Mouse (Mus musculus) kidney, embryonic 16.5 days (tissue): Measurements from ENCODE around the gene Ccdc63. TPM values are rescaled to one million over a fixed set of nuclear protein-coding genes. Genes with fewer than 3 reads are reported as not detected.

Source experiments
- ATAC-seq: fragments of 200-750 bp; cut with Nextera tagmentation; 2 replicates; pipeline ENCODE4 v1.8.0; 2017; ENCODE audit warnings: moderate TSS enrichment; ENCODE audit not compliant: low FRiP score, low TSS enrichment
- H3K27ac ChIP-seq: fragments of 300-500 bp; sonication (generic); 2 replicates; pipeline ENCODE4 v1.5.1; 2014; ENCODE audit warnings: low read length
- H3K27me3 ChIP-seq: fragments of 300-500 bp; sonication (generic); 2 replicates; pipeline ENCODE4 v1.6.1; 2014; ENCODE audit warnings: low read length, control low read depth, mixed read lengths; ENCODE audit not compliant: insufficient read depth
- H3K36me3 ChIP-seq: fragments of 300-500 bp; sonication (generic); 2 replicates; pipeline ENCODE4 v1.6.1; 2014; ENCODE audit warnings: low read length, control low read depth, mixed read lengths; ENCODE audit not compliant: insufficient read depth
- H3K4me1 ChIP-seq: fragments of 300-500 bp; sonication (generic); 2 replicates; pipeline ENCODE4 v1.6.1; 2014; ENCODE audit warnings: low read length, control low read depth, mixed read lengths; ENCODE audit not compliant: insufficient read depth
- H3K4me2 ChIP-seq: fragments of 300-500 bp; sonication (generic); replicated peaks from 2 replicates; pipeline ENCODE4 v1.6.1; 2014; ENCODE audit warnings: low read depth, low read length
- H3K4me3 ChIP-seq: fragments of 300-500 bp; sonication (generic); 2 replicates; pipeline ENCODE4 v1.5.1; 2014; ENCODE audit warnings: mild to moderate bottlenecking, low read length
- H3K9ac ChIP-seq: fragments of 300-500 bp; sonication (generic); replicated peaks from 2 replicates; pipeline ENCODE4 v1.6.1; 2014; ENCODE audit warnings: low read length
- H3K9me3 ChIP-seq: fragments of 300-500 bp; sonication (generic); 2 replicates; pipeline ENCODE4 v1.6.1; 2016; ENCODE audit warnings: low read length, control low read depth
- WGBS: fragments of 180-500 bp; shearing (Covaris S2); extraction: QIAGEN DNeasy Blood & Tissue Kit; methylation state at CpG from one replicate; pipeline ENCODE4 v1.1.7; 2014; 5-methylcytosine and 5-hydroxymethylcytosine counted together
- polyA plus RNA-seq: library from polyadenylated mRNA; unstranded; fragments of >200 nt; fragmentation: Nextera tagmentation; extraction: Ambion mirVana; gene quantifications from 2 replicates; pipeline ENCODE4 v1.2.1, GENCODE M21; 2015

Gene Ccdc63
- polyA plus RNA-seq, 1 experiment from 2014 or later: not detected

DNA sequence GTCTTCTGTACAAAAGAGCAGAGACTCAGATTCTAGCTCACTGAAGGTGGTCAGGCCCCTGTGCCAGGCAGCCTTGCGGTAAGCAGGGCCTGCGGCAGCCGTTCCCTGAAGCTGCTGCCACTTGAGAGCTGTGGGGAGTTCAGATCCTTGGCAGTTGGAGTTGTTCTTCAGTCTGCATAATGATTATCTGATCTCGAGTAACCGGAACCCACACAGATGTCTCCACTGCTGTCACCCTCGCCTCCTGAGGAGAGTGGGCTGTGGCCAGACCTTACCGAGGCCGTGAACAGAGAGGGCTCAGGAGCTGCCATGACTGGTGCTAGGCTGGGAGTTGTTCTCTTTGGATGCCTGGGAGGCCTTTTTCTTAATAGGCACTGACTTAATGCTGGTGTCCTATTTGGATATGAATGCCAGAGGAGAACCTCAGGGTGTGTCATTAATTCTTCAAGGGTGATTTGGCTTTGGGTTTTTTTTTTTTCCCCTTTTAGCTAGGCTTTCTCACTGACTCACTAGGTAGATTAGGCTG is 26.1 kb upstream of the Ccdc63 start:
- WGBS: 42% methylated on average over 8 of the region's 8 CpGs
- no peak for ATAC-seq
- peaks cover 57% of the 10 kb centered on the region for H3K36me3 ChIP-seq
- no peaks in the 10 kb centered on the region for H3K9me3 ChIP-seq
- no peak overlapping the region for H3K27ac ChIP-seq
- no peaks in the 10 kb centered on the region for H3K27me3 ChIP-seq
- H3K4me3 ChIP-seq: no peak overlapping the region
- no peak overlapping the region for H3K9ac ChIP-seq
- H3K4me2 ChIP-seq: no peak overlapping the region
- H3K4me1 ChIP-seq: peaks cover 48% of the 10 kb centered on the region

DNA sequence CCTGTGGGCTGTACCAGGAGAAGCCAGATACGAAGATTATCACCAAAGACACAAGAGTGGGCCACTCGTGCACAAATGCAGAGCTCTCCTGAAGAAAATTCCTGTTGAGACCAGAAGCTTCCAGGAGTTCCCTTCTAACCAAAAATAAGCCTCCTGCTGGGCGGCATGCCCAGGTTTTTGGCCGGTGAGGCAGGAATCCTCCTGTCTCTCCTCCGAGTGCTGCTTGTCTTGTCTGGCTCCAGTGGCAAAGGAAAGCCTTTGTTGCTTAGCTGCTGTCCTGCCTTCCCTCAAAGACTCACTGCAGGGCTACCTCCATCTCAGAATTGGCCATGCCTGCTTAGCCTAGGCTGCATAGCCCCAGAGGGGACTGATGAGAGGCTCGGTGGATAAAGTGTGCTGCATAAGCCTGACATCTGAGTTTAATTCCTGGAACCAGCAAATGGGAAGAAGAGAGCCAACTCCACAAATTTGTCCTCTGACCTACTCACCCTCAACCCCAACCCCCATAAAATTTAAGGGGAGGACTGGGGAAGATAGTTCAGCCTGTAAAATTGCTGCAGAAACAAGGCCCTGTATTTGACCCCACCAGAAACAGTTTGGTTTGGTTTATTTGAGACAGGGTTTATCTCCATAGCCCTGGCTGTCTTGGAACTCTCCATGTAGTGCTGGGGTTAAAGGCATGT is 24.8 kb upstream of the Ccdc63 start:
- H3K36me3 ChIP-seq: peaks cover 50% of the 10 kb centered on the region
- H3K27ac ChIP-seq: peak overlapping the region; percentile 36
- H3K4me3 ChIP-seq: no peak overlapping the region
- ATAC-seq: no peak
- H3K4me1 ChIP-seq: peaks cover 62% of the 10 kb centered on the region
- 49% methylated on average over 6 of the region's 6 CpGs for WGBS
- peak overlapping the region; percentile 48 for H3K9ac ChIP-seq
- H3K9me3 ChIP-seq: no peaks in the 10 kb centered on the region
- no peak overlapping the region for H3K4me2 ChIP-seq
- H3K27me3 ChIP-seq: no peaks in the 10 kb centered on the region

DNA sequence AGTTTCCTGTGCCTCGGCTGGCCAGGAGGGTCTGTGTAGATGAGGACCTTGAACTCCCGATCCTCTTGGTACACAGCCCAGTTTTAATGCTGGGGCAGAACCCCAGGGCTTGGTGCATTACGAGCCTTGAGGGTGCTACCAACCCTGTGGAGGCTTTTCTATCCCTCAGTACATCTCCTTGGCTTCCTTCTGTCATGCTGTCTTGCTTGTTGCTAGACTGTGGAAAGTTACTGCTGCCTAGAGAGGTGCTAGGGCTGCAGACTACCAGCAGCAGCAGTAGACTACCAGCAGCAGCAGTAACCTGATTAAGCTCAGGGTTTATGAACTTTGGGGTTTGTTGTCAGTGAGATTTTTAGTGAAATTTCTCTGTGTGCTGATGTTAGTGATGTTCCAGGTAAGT is 23.4 kb upstream of the Ccdc63 start:
- Histone ChIP-seq H3K9me3 (no peaks in the 10 kb centered on the region), H3K4me2 (no peak overlapping the region), H3K9ac (no peak overlapping the region), H3K4me3 (no peak overlapping the region), H3K27ac (no peak overlapping the region), H3K36me3 (peaks cover 36% of the 10 kb centered on the region), H3K4me1 (peaks cover 73% of the 10 kb centered on the region), H3K27me3 (no peaks in the 10 kb centered on the region)
- 57% methylated on average over 3 of the region's 3 CpGs for WGBS
- no peak for ATAC-seq

DNA sequence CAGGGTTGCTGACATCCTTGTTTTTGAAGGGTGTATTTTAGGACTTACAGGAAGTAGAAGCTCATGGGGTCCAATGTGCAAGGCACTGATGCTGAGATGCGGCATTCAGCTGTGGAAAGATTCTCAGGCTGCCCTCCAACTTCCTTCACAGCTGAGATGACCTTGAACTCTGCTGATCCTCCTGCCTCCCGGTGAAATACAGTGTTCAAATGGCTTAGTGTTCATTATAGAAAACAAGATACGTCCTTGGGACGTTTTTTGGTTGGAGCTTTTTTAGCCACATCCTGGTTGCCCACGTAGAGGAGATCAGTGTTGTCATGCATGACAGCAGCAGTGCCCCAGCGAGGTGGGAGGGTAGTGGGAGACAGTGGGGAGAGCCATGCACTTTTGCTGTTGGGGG is 22.6 kb upstream of the Ccdc63 start:
- H3K4me3 ChIP-seq: no peak overlapping the region
- no peak overlapping the region for H3K27ac ChIP-seq
- WGBS: 16% methylated on average over 6 of the region's 6 CpGs
- no peak for ATAC-seq
- H3K9ac ChIP-seq: no peak overlapping the region; the same call in 1 of the 2 replicates
- H3K36me3 ChIP-seq: peaks cover 29% of the 10 kb centered on the region
- no peaks in the 10 kb centered on the region for H3K27me3 ChIP-seq
- no peaks in the 10 kb centered on the region for H3K9me3 ChIP-seq
- peak overlapping the region; percentile 20; the same call in 1 of the 2 replicates for H3K4me2 ChIP-seq
- peaks cover 73% of the 10 kb centered on the region for H3K4me1 ChIP-seq

DNA sequence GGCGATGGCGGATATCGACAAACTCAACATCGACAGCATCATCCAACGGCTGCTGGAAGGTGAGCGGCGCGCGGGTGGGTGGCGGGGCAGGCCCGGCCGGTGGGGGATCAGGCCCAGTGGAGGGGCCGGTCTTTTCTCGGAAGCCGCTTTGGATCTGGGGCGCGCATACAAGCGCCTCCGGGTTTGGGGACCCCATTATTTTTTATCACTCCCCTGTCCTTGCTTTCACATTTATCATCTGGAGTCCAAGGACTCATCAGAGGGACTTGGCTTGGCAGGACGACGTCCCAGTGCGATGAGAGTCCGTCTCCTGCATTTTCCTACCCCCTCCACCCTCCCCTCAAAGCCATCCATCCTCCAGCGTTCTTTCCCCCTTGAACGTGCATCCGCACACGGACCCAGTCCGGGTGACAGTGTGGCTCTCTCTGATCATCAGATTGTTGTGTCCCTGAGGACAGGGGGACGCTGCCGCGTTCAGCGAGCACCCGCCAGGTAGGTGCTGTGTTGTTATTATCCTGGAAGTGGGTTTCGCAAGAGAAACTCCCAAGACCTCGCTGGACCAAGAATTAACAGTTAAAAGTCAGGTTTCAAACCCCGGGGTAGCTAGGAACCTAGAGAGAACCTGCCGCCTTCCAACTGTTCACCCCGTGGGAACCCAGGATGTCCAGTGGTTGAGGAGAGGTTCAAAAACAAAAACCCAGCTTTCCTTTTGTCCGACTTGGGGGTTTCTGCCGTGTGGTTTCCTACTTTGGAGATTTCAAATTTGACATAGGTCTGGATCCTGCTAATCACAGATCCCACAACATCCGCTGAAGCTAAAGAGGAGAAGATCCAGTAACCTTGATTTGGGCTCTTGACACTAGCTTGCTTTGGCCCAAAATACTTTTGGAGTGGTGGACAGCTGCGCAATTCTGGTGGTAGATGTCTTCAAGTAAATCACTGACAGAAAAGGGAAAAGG is 18.2 kb upstream of the Ccdc63 start:
- Histone ChIP-seq H3K27ac (peak overlapping the region; percentile 70), H3K36me3 (peaks cover 8% of the 10 kb centered on the region), H3K4me3 (peak overlapping the region; percentile 78), H3K9ac (peak overlapping the region; percentile 91), H3K9me3 (no peaks in the 10 kb centered on the region), H3K4me1 (peaks cover 62% of the 10 kb centered on the region), H3K4me2 (peak overlapping the region; percentile 61), H3K27me3 (no peaks in the 10 kb centered on the region)
- WGBS: 1% methylated on average over 36 of the region's 42 CpGs
- ATAC-seq: peak; percentile 20; the same call in 1 of the 2 replicates

DNA sequence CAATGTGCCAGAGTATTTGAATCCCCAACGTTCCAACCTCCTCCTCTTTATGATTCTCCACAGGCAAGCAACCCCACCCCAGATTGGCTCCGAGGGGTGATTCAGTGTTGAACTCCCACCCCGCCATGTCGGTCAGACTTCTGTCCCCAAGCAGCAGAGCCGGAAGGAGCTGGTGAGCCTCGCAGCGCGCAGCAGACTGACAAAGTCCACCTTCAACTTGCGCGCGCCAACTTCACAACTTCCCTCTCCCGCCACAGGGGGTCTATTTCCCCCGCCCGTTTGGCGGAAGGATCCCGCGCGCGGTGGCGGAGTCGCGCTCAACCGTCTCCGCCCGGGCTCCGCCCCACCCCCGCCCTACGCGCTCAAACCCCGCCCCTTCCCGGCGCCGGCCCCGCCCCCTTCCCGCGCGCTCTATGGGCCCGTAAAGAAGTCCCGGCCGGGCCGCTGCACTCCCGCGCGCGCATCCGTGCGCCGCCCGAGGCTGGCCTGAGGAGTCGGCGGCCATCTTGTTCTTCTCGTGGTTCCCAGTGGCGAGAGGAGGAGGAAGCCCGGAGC is 17.3 kb upstream of the Ccdc63 start, which contains the start of gene Ppp1cc:
TSS of gene Ppp1cc (plus strand) at position 452 of the 555 bp plus-strand sequence.
- H3K4me1 ChIP-seq: peaks cover 61% of the 10 kb centered on the region
- peak within 1 kb of the TSS; percentile 61 for H3K4me2 ChIP-seq
- ATAC-seq: peak; percentile 93
- peak within 1 kb of the TSS; percentile 87 for H3K27ac ChIP-seq
- H3K36me3 ChIP-seq: peaks cover 6% of the 10 kb centered on the region
- peak within 1 kb of the TSS; percentile 91 for H3K9ac ChIP-seq
- 1% methylated on average over 49 of the region's 54 CpGs for WGBS
- H3K9me3 ChIP-seq: no peaks in the 10 kb centered on the region
- H3K27me3 ChIP-seq: no peaks in the 10 kb centered on the region
- peak within 1 kb of the TSS; percentile 78 for H3K4me3 ChIP-seq

DNA sequence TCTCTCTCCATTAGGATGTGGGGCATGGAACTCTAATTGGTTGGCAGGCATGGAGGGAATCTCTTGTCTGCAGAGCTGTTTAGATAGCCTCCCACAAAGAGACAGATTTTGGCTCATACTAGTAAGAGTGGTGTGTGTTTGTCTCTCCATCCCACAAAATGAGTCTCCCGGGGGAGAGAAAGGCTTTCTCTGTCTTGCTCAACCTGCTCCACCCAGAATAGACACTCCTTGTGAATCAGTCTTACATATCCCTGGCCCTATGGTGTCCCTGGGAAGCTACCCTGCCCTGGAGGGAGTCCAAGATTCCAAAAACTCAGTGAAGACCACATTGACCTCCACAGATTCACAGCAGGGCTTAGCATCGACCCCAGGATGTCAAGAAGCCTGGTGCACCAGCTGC is 15.9 kb upstream of the Ccdc63 start:
- 58% methylated on average over 2 of the region's 2 CpGs for WGBS
- H3K27ac ChIP-seq: no peak overlapping the region
- H3K4me3 ChIP-seq: no peak overlapping the region
- H3K36me3 ChIP-seq: peaks cover 6% of the 10 kb centered on the region
- ATAC-seq: no peak
- peaks cover 48% of the 10 kb centered on the region for H3K4me1 ChIP-seq
- no peak overlapping the region for H3K4me2 ChIP-seq
- no peaks in the 10 kb centered on the region for H3K27me3 ChIP-seq
- H3K9ac ChIP-seq: no peak overlapping the region
- H3K9me3 ChIP-seq: no peaks in the 10 kb centered on the region

DNA sequence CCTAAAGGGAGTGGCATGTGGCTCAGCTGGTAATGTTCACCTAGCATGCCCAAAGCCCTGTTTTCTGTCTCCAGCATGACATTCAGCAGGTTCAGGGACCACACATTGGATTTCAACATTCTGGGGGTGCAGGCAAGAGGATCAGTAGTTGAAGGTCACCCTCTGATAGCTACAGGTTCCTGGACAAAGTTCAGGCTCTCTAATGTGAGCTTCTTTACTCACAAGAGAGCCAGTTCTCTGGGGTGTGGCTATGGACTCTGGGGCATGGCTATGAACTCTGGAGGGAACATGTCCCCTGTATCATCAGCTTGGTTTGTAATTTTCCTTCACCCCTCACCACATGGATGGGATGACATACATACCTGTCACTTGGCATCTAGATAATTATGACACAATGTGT is 15.0 kb upstream of the Ccdc63 start:
- ATAC-seq: no peak
- peaks cover under 1% of the 10 kb centered on the region for H3K36me3 ChIP-seq
- H3K4me1 ChIP-seq: peaks cover 45% of the 10 kb centered on the region
- H3K9ac ChIP-seq: no peak overlapping the region
- H3K9me3 ChIP-seq: no peaks in the 10 kb centered on the region
- no peaks in the 10 kb centered on the region for H3K27me3 ChIP-seq
- no peak overlapping the region for H3K27ac ChIP-seq
- no peak overlapping the region for H3K4me2 ChIP-seq
- no peak overlapping the region for H3K4me3 ChIP-seq

DNA sequence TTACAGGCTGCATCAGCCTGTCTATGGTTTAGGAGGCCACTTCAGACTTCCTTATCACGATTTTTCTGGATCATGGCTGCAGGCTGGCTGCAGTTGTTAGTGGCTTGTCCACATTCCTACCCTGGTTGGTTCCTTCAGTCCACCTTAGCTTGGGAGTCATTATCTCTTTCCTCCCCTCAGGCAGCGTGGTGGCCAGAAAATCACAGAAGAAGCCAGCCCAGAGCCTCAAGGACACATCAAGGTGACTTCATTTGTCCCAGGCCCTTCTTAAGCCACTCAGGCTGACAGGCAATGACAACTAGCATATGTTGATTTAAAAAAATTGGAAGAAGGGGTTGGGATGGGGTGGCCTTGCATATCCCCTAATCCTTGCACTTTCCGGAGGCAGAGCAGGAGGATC is 14.2 kb upstream of the Ccdc63 start:
- peaks cover 36% of the 10 kb centered on the region for H3K4me1 ChIP-seq
- H3K4me2 ChIP-seq: no peak overlapping the region
- no peaks in the 10 kb centered on the region for H3K27me3 ChIP-seq
- WGBS: 74% methylated on average over 3 of the region's 3 CpGs
- 0 out of 2 replicates have a peak overlapping the region, but pooled peaks have one; percentile 1 for H3K27ac ChIP-seq
- no peaks in the 10 kb centered on the region for H3K9me3 ChIP-seq
- H3K4me3 ChIP-seq: no peak overlapping the region
- ATAC-seq: no peak
- H3K9ac ChIP-seq: no peak overlapping the region
- no peaks in the 10 kb centered on the region; the same call in 1 of the 2 replicates for H3K36me3 ChIP-seq
